Mouse (Mus musculus) lung, postnatal 25 days (tissue): Measurements from ENCODE around the gene 2310003L06Rik.

Source experiments
- DNase-seq: peaks from one replicate; pipeline ENCODE4 v3.0.0; 2022; ENCODE audit warnings: low spot score

2310003L06Rik gene

GRCm38 (mm10) chr5:87969201-87969600, at the start of gene 2310003L06Rik, which contains the start of gene Gm28434:
Gene 2310003L06Rik, plus strand, starts transcription at chr5:87969459.
Gene Gm28434, plus strand, starts transcription at chr5:87969517.
- no peak for DNase-seq

- no peak for DNase-seq
Observed at GRCm38 (mm10) chr5:87925372-87925771, 43.9 kb upstream of the 2310003L06Rik start, which contains the start of gene Csn3. Gene Csn3, plus strand, starts transcription at chr5:87925579.

- no peak for DNase-seq
Observed at GRCm38 (mm10) chr5:87931603-87932002, 37.7 kb upstream of the 2310003L06Rik start.

- DNase-seq = no peak
Observed at GRCm38 (mm10) chr5:87940752-87941151, 28.5 kb upstream of the 2310003L06Rik start.

GRCm38 (mm10) chr5:87942515-87942914, 26.7 kb upstream of the 2310003L06Rik start:
- no peak for DNase-seq

- DNase-seq = no peak
Observed at GRCm38 (mm10) chr5:87951836-87952235, 17.4 kb upstream of the 2310003L06Rik start.

GRCm38 (mm10) chr5:87979139-87979538, 9.9 kb downstream of the 2310003L06Rik start, which contains the start of gene Cabs1:
Gene Cabs1, plus strand, starts transcription at chr5:87979439.
- no peak for DNase-seq

- no peak for DNase-seq
Observed at GRCm38 (mm10) chr5:87982468-87983214, 13.4 kb downstream of the 2310003L06Rik start.

- DNase-seq = no peak
Observed at GRCm38 (mm10) chr5:88002249-88002648, 33.0 kb downstream of the 2310003L06Rik start, which contains the start of gene Smr3a. Gene Smr3a, plus strand, starts transcription at chr5:88002549.

GRCm38 (mm10) chr5:88005241-88005640, 36.0 kb downstream of the 2310003L06Rik start:
- DNase-seq = no peak
